Mouse (Mus musculus) natural killer cell, adult 2 months (primary cell): Measurements from ENCODE around the gene Atp12a.

Experiments
- DNase-seq, 2 experiments: peaks; one replicate each; pipeline ENCODE4 v3.0.0; 2022; ENCODE audit warnings: low spot score in 2 of 2

Gene Atp12a

GRCm38 (mm10) chr14:56364711-56365237, at the start of gene Atp12a:
TSS of gene Atp12a (plus strand) at chr14:56365068.
- DNase-seq = no peak

- DNase-seq = no peak
These were observed 49.3 kb upstream of the Atp12a start for GRCm38 (mm10) chr14:56315519-56315918.

GRCm38 (mm10) chr14:56316333-56316732, 48.5 kb upstream of the Atp12a start:
- DNase-seq = no peak

GRCm38 (mm10) chr14:56322982-56323381, 41.9 kb upstream of the Atp12a start:
- no peak for DNase-seq

GRCm38 (mm10) chr14:56325038-56325437, 39.8 kb upstream of the Atp12a start:
- no peak for DNase-seq

GRCm38 (mm10) chr14:56333700-56334099, 31.2 kb upstream of the Atp12a start:
- no peak for DNase-seq

GRCm38 (mm10) chr14:56334437-56334836, 30.4 kb upstream of the Atp12a start:
- no peak for DNase-seq

GRCm38 (mm10) chr14:56336032-56336431, 28.8 kb upstream of the Atp12a start:
- DNase-seq = no peak

- DNase-seq = no peak
These were observed 27.8 kb upstream of the Atp12a start for GRCm38 (mm10) chr14:56337075-56337474.

- DNase-seq = no peak
These were observed 27.2 kb upstream of the Atp12a start for GRCm38 (mm10) chr14:56337696-56338095.

GRCm38 (mm10) chr14:56338882-56339442, 25.9 kb upstream of the Atp12a start:
- DNase-seq = no peak

GRCm38 (mm10) chr14:56348704-56349103, 16.2 kb upstream of the Atp12a start:
- no peak for DNase-seq

- no peak for DNase-seq
These were observed 15.3 kb upstream of the Atp12a start for GRCm38 (mm10) chr14:56349541-56349940.

- peak; percentile 9 to 14 for DNase-seq
These were observed 12.8 kb upstream of the Atp12a start for GRCm38 (mm10) chr14:56351959-56352660.

- DNase-seq = no peak
These were observed 10.1 kb upstream of the Atp12a start for GRCm38 (mm10) chr14:56354803-56355202.

- no peak for DNase-seq
These were observed 9.5 kb upstream of the Atp12a start for GRCm38 (mm10) chr14:56355396-56355795.

- DNase-seq = no peak
These were observed 8.7 kb upstream of the Atp12a start for GRCm38 (mm10) chr14:56356196-56356595.

GRCm38 (mm10) chr14:56358422-56358821, 6.4 kb upstream of the Atp12a start:
- no peak for DNase-seq

- DNase-seq = no peak
These were observed 5.7 kb upstream of the Atp12a start for GRCm38 (mm10) chr14:56359131-56359530.

- no peak for DNase-seq
These were observed 424 bp downstream of the Atp12a start for GRCm38 (mm10) chr14:56365292-56365691.

- no peak for DNase-seq
These were observed 1.8 kb downstream of the Atp12a start for GRCm38 (mm10) chr14:56366712-56367111.

- DNase-seq = no peak
These were observed 4.0 kb downstream of the Atp12a start for GRCm38 (mm10) chr14:56368834-56369233.

- peak; percentile 43 to 59 for DNase-seq
These were observed 10.9 kb downstream of the Atp12a start for GRCm38 (mm10) chr14:56375731-56376130.
